Mouse (Mus musculus): ENCODE results near the gene Psmg4. TPM values are rescaled to one million over a fixed set of nuclear protein-coding genes. Genes with fewer than 3 reads are reported as not detected.

Psmg4 gene
- polyA plus RNA-seq, 1 experiment from 2014 or later, result 101 TPM

GRCm38 (mm10) chr13:34156133-34156839 lies 6.5 kb upstream of the Psmg4 start:
- ATAC-seq (replicated peaks; ENCODE audit: insufficient number of reproducible peaks, low FRiP score, low TSS enrichment, low read depth), result peak; percentile 34; the same call in 1 of the 2 replicates
- 47% methylated on average over 8 of the region's 8 CpGs for WGBS
- H3K4me1 ChIP-seq (ENCODE audit: control insufficient read depth, insufficient read depth, low read length), result no peaks in the 10 kb centered on the region
- no peaks in the 10 kb centered on the region for H3K9me3 ChIP-seq (replicated peaks; ENCODE audit: control insufficient read depth, low read length)
- H3K36me3 ChIP-seq (replicated peaks; ENCODE audit: control insufficient read depth, insufficient read depth, low read depth, low read length), result no peaks in the 10 kb centered on the region
- no peak overlapping the region for H3K4me3 ChIP-seq (ENCODE audit: low read depth, low read length)
- no peak overlapping the region for H3K27ac ChIP-seq (replicated peaks; ENCODE audit: low read depth, low read length)
- no peaks in the 10 kb centered on the region for H3K27me3 ChIP-seq (ENCODE audit: control insufficient read depth, insufficient read depth, low read length)
- H3K4me2 ChIP-seq (ENCODE audit: low read depth, low read length), result no peak overlapping the region
- DNase-seq (ENCODE audit: low spot score), result peak; percentile 11
- H3K9ac ChIP-seq (replicated peaks; ENCODE audit: low read length), result no peak overlapping the region

GRCm38 (mm10) chr13:34156840-34157185 lies 6.0 kb upstream of the Psmg4 start:
- no peaks in the 10 kb centered on the region for H3K36me3 ChIP-seq (replicated peaks; ENCODE audit: control insufficient read depth, insufficient read depth, low read depth, low read length)
- H3K27me3 ChIP-seq (ENCODE audit: control insufficient read depth, insufficient read depth, low read length), result no peaks in the 10 kb centered on the region
- no peak overlapping the region for H3K4me3 ChIP-seq (ENCODE audit: low read depth, low read length)
- no peak overlapping the region for H3K27ac ChIP-seq (replicated peaks; ENCODE audit: low read depth, low read length)
- no peak for DNase-seq (ENCODE audit: low spot score)
- H3K9ac ChIP-seq (replicated peaks; ENCODE audit: low read length), result no peak overlapping the region
- ATAC-seq (replicated peaks; ENCODE audit: insufficient number of reproducible peaks, low FRiP score, low TSS enrichment, low read depth), result no peak
- H3K4me2 ChIP-seq (ENCODE audit: low read depth, low read length), result no peak overlapping the region
- 80% methylated on average over 2 of the region's 2 CpGs for WGBS
- H3K4me1 ChIP-seq (ENCODE audit: control insufficient read depth, insufficient read depth, low read length), result no peaks in the 10 kb centered on the region
- H3K9me3 ChIP-seq (replicated peaks; ENCODE audit: control insufficient read depth, low read length), result no peaks in the 10 kb centered on the region

DNA sequence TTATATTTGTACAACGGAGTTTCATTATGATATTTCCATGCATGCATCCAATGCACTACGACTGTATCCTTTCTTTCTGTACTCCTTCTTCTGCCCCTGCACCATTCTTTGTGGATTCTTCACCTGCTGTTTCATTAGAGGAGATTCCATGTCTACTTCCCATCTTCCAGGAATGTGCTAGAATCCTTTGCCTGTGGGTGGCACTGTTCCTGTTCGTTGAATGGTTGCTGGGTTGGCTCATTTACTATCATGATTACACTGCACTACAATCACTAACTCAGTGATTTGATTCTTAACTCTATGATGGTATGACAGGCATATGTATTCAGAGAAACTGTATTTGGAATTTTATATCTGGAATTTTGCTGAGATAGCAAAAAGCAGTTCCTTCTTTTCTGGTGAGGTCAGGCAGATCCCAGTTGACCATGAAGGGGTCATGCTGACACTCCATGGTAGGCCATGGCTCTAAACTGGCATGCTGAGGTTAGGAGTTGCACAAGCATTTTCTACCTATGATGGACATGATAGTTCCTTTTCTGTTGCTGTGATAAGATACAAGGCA lies 5.1 kb upstream of the Psmg4 start:
- no peak for DNase-seq (ENCODE audit: low spot score)
- Histone ChIP-seq H3K27me3 (ENCODE audit: control insufficient read depth, insufficient read depth, low read length) (no peaks in the 10 kb centered on the region), H3K4me1 (ENCODE audit: control insufficient read depth, insufficient read depth, low read length) (no peaks in the 10 kb centered on the region), H3K4me3 (ENCODE audit: low read depth, low read length) (no peak overlapping the region), H3K9me3 (replicated peaks; ENCODE audit: control insufficient read depth, low read length) (no peaks in the 10 kb centered on the region), H3K36me3 (replicated peaks; ENCODE audit: control insufficient read depth, insufficient read depth, low read depth, low read length) (no peaks in the 10 kb centered on the region), H3K9ac (replicated peaks; ENCODE audit: low read length) (no peak overlapping the region), H3K27ac (replicated peaks; ENCODE audit: low read depth, low read length) (no peak overlapping the region), H3K4me2 (ENCODE audit: low read depth, low read length) (no peak overlapping the region)
- 90% methylated on average over 3 of the region's 3 CpGs for WGBS
- no peak for ATAC-seq (replicated peaks; ENCODE audit: insufficient number of reproducible peaks, low FRiP score, low TSS enrichment, low read depth)

GRCm38 (mm10) chr13:34159926-34160325 lies 2.8 kb upstream of the Psmg4 start:
- Histone ChIP-seq H3K27ac (replicated peaks; ENCODE audit: low read depth, low read length) (no peak overlapping the region), H3K4me1 (ENCODE audit: control insufficient read depth, insufficient read depth, low read length) (no peaks in the 10 kb centered on the region), H3K9ac (replicated peaks; ENCODE audit: low read length) (no peak overlapping the region), H3K36me3 (replicated peaks; ENCODE audit: control insufficient read depth, insufficient read depth, low read depth, low read length) (no peaks in the 10 kb centered on the region), H3K4me3 (ENCODE audit: low read depth, low read length) (no peak overlapping the region), H3K4me2 (ENCODE audit: low read depth, low read length) (no peak overlapping the region), H3K9me3 (replicated peaks; ENCODE audit: control insufficient read depth, low read length) (no peaks in the 10 kb centered on the region), H3K27me3 (ENCODE audit: control insufficient read depth, insufficient read depth, low read length) (no peaks in the 10 kb centered on the region)
- DNase-seq (ENCODE audit: low spot score), result no peak
- WGBS, result 75% methylated on average over 1 of the region's 1 CpGs
- no peak for ATAC-seq (replicated peaks; ENCODE audit: insufficient number of reproducible peaks, low FRiP score, low TSS enrichment, low read depth)

- DNase-seq (ENCODE audit: low spot score) (no peak), ATAC-seq (replicated peaks; ENCODE audit: insufficient number of reproducible peaks, low FRiP score, low TSS enrichment, low read depth) (peak; percentile 83)
- no peaks in the 10 kb centered on the region for H3K4me1 ChIP-seq (ENCODE audit: control insufficient read depth, insufficient read depth, low read length)
- 44% methylated on average over 12 of the region's 12 CpGs for WGBS
- no peaks in the 10 kb centered on the region for H3K27me3 ChIP-seq (ENCODE audit: control insufficient read depth, insufficient read depth, low read length)
- peak overlapping the region; percentile 66 for H3K4me3 ChIP-seq (ENCODE audit: low read depth, low read length)
- peaks cover 7% of the 10 kb centered on the region for H3K36me3 ChIP-seq (replicated peaks; ENCODE audit: control insufficient read depth, insufficient read depth, low read depth, low read length)
- H3K9me3 ChIP-seq (replicated peaks; ENCODE audit: control insufficient read depth, low read length), result no peaks in the 10 kb centered on the region; the same call in 1 of the 2 replicates
- H3K9ac ChIP-seq (replicated peaks; ENCODE audit: low read length), result peak overlapping the region; percentile 76
- no peak overlapping the region for H3K27ac ChIP-seq (replicated peaks; ENCODE audit: low read depth, low read length)
- H3K4me2 ChIP-seq (ENCODE audit: low read depth, low read length), result peak overlapping the region; percentile 62
Measured at GRCm38 (mm10) chr13:34163304-34163975, 676 bp downstream of the Psmg4 start.

DNA sequence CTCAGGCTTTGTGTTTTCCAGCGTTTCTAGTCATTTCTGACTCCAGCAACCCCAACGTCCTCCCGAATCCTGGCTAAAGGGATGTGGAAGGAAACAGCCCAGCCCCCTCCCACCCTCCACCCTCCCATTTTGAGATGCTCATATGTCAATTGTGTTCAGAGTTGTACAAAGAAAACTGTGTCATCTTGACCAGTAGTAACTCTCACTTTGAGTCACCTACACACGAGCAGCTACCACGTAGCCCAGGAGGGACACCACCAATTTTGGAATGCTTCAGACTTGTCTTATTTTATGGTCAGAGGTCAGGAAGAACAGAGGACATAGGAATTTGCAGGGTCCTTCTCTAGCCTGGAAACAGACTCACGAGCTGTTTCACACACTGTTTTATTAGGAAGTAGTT lies 11.3 kb downstream of the Psmg4 start:
- DNase-seq (ENCODE audit: low spot score), result no peak

DNA sequence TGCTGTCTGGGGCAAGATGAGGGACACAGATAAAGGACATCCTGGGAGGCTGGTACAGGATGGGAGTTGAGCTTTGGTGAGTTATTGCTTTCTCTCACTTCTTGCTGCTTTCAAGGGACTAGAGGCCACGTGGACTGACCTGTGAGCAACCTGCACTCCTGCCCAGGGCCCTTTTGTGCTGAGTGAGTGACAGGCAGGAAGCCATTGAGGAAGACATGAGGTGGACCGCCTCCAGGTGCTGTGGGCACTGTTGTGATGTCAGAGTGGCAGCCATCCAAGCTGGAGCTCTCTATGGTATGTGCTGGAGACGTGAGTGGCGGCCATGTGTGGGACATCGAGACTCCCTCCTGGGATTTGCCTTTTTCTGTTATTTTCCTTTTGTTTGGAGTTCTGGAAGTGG lies 18.9 kb downstream of the Psmg4 start:
- DNase-seq (ENCODE audit: low spot score), result no peak
- no peaks in the 10 kb centered on the region; the same call in 1 of the 2 replicates for H3K36me3 ChIP-seq (replicated peaks; ENCODE audit: control insufficient read depth, insufficient read depth, low read depth, low read length)
- 84% methylated on average over 5 of the region's 5 CpGs for WGBS

More for the DNA sequence above, 11.3 kb downstream of the Psmg4 start:
- H3K27ac ChIP-seq (replicated peaks; ENCODE audit: low read depth, low read length), result no peak overlapping the region
- H3K36me3 ChIP-seq (replicated peaks; ENCODE audit: control insufficient read depth, insufficient read depth, low read depth, low read length), result no peaks in the 10 kb centered on the region
- WGBS, result 92% methylated on average over 6 of the region's 6 CpGs
- no peaks in the 10 kb centered on the region for H3K4me1 ChIP-seq (ENCODE audit: control insufficient read depth, insufficient read depth, low read length)
- no peak for ATAC-seq (replicated peaks; ENCODE audit: insufficient number of reproducible peaks, low FRiP score, low TSS enrichment, low read depth)
- H3K9me3 ChIP-seq (replicated peaks; ENCODE audit: control insufficient read depth, low read length), result no peaks in the 10 kb centered on the region
- H3K27me3 ChIP-seq (ENCODE audit: control insufficient read depth, insufficient read depth, low read length), result no peaks in the 10 kb centered on the region
- no peak overlapping the region for H3K4me3 ChIP-seq (ENCODE audit: low read depth, low read length)
- no peak overlapping the region for H3K4me2 ChIP-seq (ENCODE audit: low read depth, low read length)
- H3K9ac ChIP-seq (replicated peaks; ENCODE audit: low read length), result no peak overlapping the region

GRCm38 (mm10) chr13:34185371-34185770 lies 22.6 kb downstream of the Psmg4 start:
- Histone ChIP-seq H3K27me3 (ENCODE audit: control insufficient read depth, insufficient read depth, low read length) (no peaks in the 10 kb centered on the region), H3K9me3 (replicated peaks; ENCODE audit: control insufficient read depth, low read length) (no peaks in the 10 kb centered on the region), H3K4me3 (ENCODE audit: low read depth, low read length) (no peak overlapping the region), H3K4me2 (ENCODE audit: low read depth, low read length) (no peak overlapping the region), H3K9ac (replicated peaks; ENCODE audit: low read length) (no peak overlapping the region), H3K36me3 (replicated peaks; ENCODE audit: control insufficient read depth, insufficient read depth, low read depth, low read length) (no peaks in the 10 kb centered on the region; the same call in 1 of the 2 replicates), H3K4me1 (ENCODE audit: control insufficient read depth, insufficient read depth, low read length) (no peaks in the 10 kb centered on the region), H3K27ac (replicated peaks; ENCODE audit: low read depth, low read length) (no peak overlapping the region)
- 90% methylated on average over 2 of the region's 2 CpGs for WGBS
- ATAC-seq (replicated peaks; ENCODE audit: insufficient number of reproducible peaks, low FRiP score, low TSS enrichment, low read depth) (no peak), DNase-seq (ENCODE audit: low spot score) (no peak)

More for the DNA sequence above, 18.9 kb downstream of the Psmg4 start:
- no peak for ATAC-seq (replicated peaks; ENCODE audit: insufficient number of reproducible peaks, low FRiP score, low TSS enrichment, low read depth)
- Histone ChIP-seq H3K27ac (replicated peaks; ENCODE audit: low read depth, low read length) (no peak overlapping the region), H3K9me3 (replicated peaks; ENCODE audit: control insufficient read depth, low read length) (no peaks in the 10 kb centered on the region), H3K4me1 (ENCODE audit: control insufficient read depth, insufficient read depth, low read length) (no peaks in the 10 kb centered on the region), H3K27me3 (ENCODE audit: control insufficient read depth, insufficient read depth, low read length) (no peaks in the 10 kb centered on the region), H3K4me2 (ENCODE audit: low read depth, low read length) (no peak overlapping the region), H3K9ac (replicated peaks; ENCODE audit: low read length) (no peak overlapping the region), H3K4me3 (ENCODE audit: low read depth, low read length) (no peak overlapping the region)
